Mouse (Mus musculus) intestine, embryonic 15.5 days (tissue): ENCODE measurements around the gene Guca2a. TPM values are rescaled to one million over a fixed set of nuclear protein-coding genes. Genes with fewer than 3 reads are reported as not detected.

Experiments
- ATAC-seq: fragments of 200-750 bp; cut with Nextera tagmentation; 2 replicates; pipeline ENCODE4 v1.8.0; 2017; ENCODE audit warnings: moderate TSS enrichment, moderate library complexity
- H3K27ac ChIP-seq: fragments of 300-500 bp; sonication (generic); 2 replicates; pipeline ENCODE4 v1.5.1; 2015; ENCODE audit warnings: mild to moderate bottlenecking, inconsistent platforms
- H3K27me3 ChIP-seq: fragments of 300-500 bp; sonication (generic); replicated peaks from 2 replicates; pipeline ENCODE4 v1.6.1; 2015; ENCODE audit warnings: inconsistent platforms
- H3K36me3 ChIP-seq: fragments of 300-500 bp; sonication (generic); 2 replicates; pipeline ENCODE4 v1.6.1; 2015; ENCODE audit warnings: inconsistent platforms
- H3K4me1 ChIP-seq: fragments of 300-500 bp; sonication (generic); replicated peaks from 2 replicates; pipeline ENCODE4 v1.6.1; 2015; ENCODE audit warnings: inconsistent platforms
- H3K4me2 ChIP-seq: fragments of 300-500 bp; sonication (generic); replicated peaks from 2 replicates; pipeline ENCODE4 v1.6.1; 2015; ENCODE audit warnings: mild to moderate bottlenecking, inconsistent platforms
- H3K4me3 ChIP-seq: fragments of 300-500 bp; sonication (generic); replicated peaks from 2 replicates; pipeline ENCODE4 v1.5.1; 2015; ENCODE audit warnings: inconsistent platforms
- H3K9ac ChIP-seq: fragments of 300-500 bp; sonication (generic); 2 replicates; pipeline ENCODE4 v1.6.1; 2015; ENCODE audit warnings: inconsistent platforms
- H3K9me3 ChIP-seq: fragments of 300-500 bp; sonication (generic); 2 replicates; pipeline ENCODE4 v1.6.1; 2016; ENCODE audit warnings: inconsistent platforms
- WGBS: fragments of 180-500 bp; shearing (Covaris S2); methylation state at CpG from one replicate; pipeline ENCODE4 v1.1.7; 2015; 5-methylcytosine and 5-hydroxymethylcytosine counted together
- polyA plus RNA-seq: library from polyadenylated mRNA; unstranded; fragments of >200 nt; fragmentation: Nextera tagmentation; extraction: Ambion mirVana; gene quantifications from 2 replicates; pipeline ENCODE4 v1.2.1, GENCODE M21; 2015

The Guca2a gene
- polyA plus RNA-seq, 1 experiment from 2014 or later = 175 TPM

- Histone ChIP-seq H3K27ac (no peak within 1 kb of the TSS), H3K9ac (no peak within 1 kb of the TSS), H3K36me3 (no peaks in the 10 kb centered on the region), H3K4me3 (no peak within 1 kb of the TSS), H3K9me3 (no peaks in the 10 kb centered on the region), H3K4me1 (no peaks in the 10 kb centered on the region), H3K4me2 (no peak within 1 kb of the TSS), H3K27me3 (no peaks in the 10 kb centered on the region)
- peak; percentile 60 for ATAC-seq
- 80% methylated on average over 4 of the region's 4 CpGs for WGBS
These were observed 21.2 kb downstream of the Guca2a start, which contains the start of gene Guca2b for GRCm38 (mm10) chr4:119658731-119659130. Guca2b (minus strand) TSS chr4:119658954.

GRCm38 (mm10) chr4:119660007-119660406 lies 22.5 kb downstream of the Guca2a start:
- Histone ChIP-seq H3K36me3 (no peaks in the 10 kb centered on the region), H3K4me3 (no peak overlapping the region), H3K9ac (no peak overlapping the region), H3K9me3 (no peaks in the 10 kb centered on the region), H3K4me1 (no peaks in the 10 kb centered on the region), H3K4me2 (no peak overlapping the region), H3K27ac (no peak overlapping the region), H3K27me3 (no peaks in the 10 kb centered on the region)
- 0 out of 2 replicates have a peak, but pooled peaks have one; percentile 46 for ATAC-seq
- WGBS = 77% methylated on average over 8 of the region's 8 CpGs

- Histone ChIP-seq H3K36me3 (no peaks in the 10 kb centered on the region), H3K27ac (no peak overlapping the region), H3K4me3 (no peak overlapping the region), H3K9ac (no peak overlapping the region), H3K4me1 (no peaks in the 10 kb centered on the region), H3K9me3 (no peaks in the 10 kb centered on the region), H3K4me2 (no peak overlapping the region), H3K27me3 (0 out of 2 replicates have a peak, but pooled peaks cover 3% of the 10 kb centered on the region)
- 72% methylated on average over 4 of the region's 4 CpGs for WGBS
- no peak for ATAC-seq
These were observed 24.6 kb downstream of the Guca2a start for GRCm38 (mm10) chr4:119662151-119662550.

GRCm38 (mm10) chr4:119662976-119663375 lies 25.5 kb downstream of the Guca2a start:
- Histone ChIP-seq H3K9ac (no peak overlapping the region), H3K27ac (no peak overlapping the region), H3K4me2 (no peak overlapping the region), H3K4me1 (no peaks in the 10 kb centered on the region), H3K9me3 (no peaks in the 10 kb centered on the region), H3K4me3 (no peak overlapping the region), H3K36me3 (no peaks in the 10 kb centered on the region), H3K27me3 (0 out of 2 replicates have a peak, but pooled peaks cover 3% of the 10 kb centered on the region)
- no peak for ATAC-seq
- WGBS = 79% methylated on average over 7 of the region's 7 CpGs

DNA sequence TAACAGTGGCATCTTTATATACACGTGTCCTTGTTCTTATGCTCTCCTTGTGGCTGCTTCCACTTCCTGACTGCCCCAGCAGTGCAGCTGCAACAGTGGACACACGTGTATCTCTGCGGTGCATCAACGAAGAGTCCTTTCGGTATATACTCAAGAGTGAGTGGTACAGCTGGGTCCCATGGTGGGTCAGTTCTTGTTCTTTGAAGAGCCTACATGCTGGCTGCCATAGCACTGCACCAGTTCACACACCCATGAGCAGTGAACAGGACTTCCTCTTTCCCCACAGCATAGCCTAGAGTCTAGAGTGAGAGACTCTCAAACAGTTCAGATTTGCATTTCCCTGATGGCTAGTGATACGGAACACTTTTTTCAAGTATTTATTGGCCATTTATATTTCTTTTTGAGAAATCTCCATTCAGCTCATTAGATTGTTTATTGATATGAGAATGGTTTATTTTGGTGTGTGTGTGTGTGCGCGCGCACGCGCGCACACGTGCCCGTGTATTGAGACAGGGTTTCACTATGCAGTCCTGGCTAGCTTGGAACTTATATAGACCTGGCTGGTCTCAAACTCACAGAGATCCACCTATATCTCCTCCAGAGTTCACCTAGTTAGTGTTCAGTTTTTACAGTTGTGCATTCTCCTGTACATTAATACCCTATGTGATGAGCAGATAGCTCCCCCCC lies 26.0 kb downstream of the Guca2a start:
- Histone ChIP-seq H3K27me3 (0 out of 2 replicates have a peak, but pooled peaks cover 3% of the 10 kb centered on the region), H3K27ac (no peak overlapping the region), H3K4me2 (no peak overlapping the region), H3K9ac (no peak overlapping the region), H3K4me1 (no peaks in the 10 kb centered on the region), H3K4me3 (no peak overlapping the region), H3K9me3 (no peaks in the 10 kb centered on the region), H3K36me3 (no peaks in the 10 kb centered on the region)
- ATAC-seq = no peak
- 92% methylated on average over 14 of the region's 14 CpGs for WGBS

DNA sequence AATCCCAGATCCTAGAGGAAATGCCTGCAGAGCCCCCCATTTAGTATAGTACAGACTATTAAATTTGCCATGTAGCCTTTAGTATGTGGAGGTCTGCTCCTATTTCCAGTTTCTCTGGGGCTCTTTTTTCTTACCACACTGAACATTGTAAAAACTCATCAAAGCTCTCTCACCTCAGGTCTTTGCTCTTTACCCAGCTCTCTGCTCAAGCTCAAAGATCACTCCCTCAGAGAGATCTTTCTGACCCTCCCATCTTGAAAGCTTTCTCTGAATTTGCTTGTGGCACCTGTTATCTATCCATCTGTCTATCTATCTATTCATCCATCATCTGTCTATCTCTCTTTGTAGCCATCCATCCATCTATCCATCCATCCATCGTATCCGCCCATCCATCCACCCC lies 27.7 kb downstream of the Guca2a start:
- Histone ChIP-seq H3K9me3 (no peaks in the 10 kb centered on the region), H3K27ac (no peak overlapping the region), H3K36me3 (no peaks in the 10 kb centered on the region), H3K4me2 (no peak overlapping the region), H3K27me3 (0 out of 2 replicates have a peak, but pooled peaks cover 3% of the 10 kb centered on the region), H3K4me3 (no peak overlapping the region), H3K4me1 (no peaks in the 10 kb centered on the region), H3K9ac (no peak overlapping the region)
- no peak for ATAC-seq
- WGBS = 93% methylated on average over 2 of the region's 2 CpGs

DNA sequence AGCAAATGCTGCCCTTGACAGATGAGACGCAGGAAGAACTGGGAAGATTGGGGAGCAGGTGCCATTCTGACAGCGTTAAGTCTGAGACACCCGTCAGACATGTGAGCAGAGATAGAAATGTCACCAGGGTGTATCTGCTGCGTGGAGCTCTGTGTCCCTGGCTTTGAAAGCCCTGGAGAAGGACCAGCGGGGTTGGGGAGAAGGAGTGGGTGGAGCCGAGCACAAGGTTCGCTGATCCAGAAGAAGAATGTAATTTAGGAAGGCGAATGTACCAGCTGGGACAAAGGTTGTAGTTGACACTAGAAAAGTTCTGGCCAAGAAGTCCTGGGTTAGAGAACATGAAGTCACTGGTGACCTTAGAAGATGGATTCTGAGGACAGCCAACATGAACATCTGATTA lies 28.6 kb downstream of the Guca2a start:
- H3K4me3 ChIP-seq = no peak overlapping the region
- ATAC-seq = no peak
- no peaks in the 10 kb centered on the region for H3K4me1 ChIP-seq
- H3K9me3 ChIP-seq = no peaks in the 10 kb centered on the region
- no peak overlapping the region for H3K4me2 ChIP-seq
- 55% methylated on average over 8 of the region's 8 CpGs for WGBS
- H3K27ac ChIP-seq = no peak overlapping the region
- 0 out of 2 replicates have a peak, but pooled peaks cover 3% of the 10 kb centered on the region for H3K27me3 ChIP-seq
- H3K9ac ChIP-seq = no peak overlapping the region
- no peaks in the 10 kb centered on the region for H3K36me3 ChIP-seq

GRCm38 (mm10) chr4:119667454-119667853 lies 29.9 kb downstream of the Guca2a start:
- no peak overlapping the region for H3K4me2 ChIP-seq
- no peaks in the 10 kb centered on the region for H3K9me3 ChIP-seq
- 24% methylated on average over 5 of the region's 5 CpGs for WGBS
- no peak overlapping the region for H3K9ac ChIP-seq
- no peaks in the 10 kb centered on the region for H3K4me1 ChIP-seq
- H3K36me3 ChIP-seq = no peaks in the 10 kb centered on the region
- H3K27me3 ChIP-seq = 0 out of 2 replicates have a peak, but pooled peaks cover 3% of the 10 kb centered on the region
- H3K4me3 ChIP-seq = no peak overlapping the region
- ATAC-seq = peak; percentile 39
- no peak overlapping the region for H3K27ac ChIP-seq

DNA sequence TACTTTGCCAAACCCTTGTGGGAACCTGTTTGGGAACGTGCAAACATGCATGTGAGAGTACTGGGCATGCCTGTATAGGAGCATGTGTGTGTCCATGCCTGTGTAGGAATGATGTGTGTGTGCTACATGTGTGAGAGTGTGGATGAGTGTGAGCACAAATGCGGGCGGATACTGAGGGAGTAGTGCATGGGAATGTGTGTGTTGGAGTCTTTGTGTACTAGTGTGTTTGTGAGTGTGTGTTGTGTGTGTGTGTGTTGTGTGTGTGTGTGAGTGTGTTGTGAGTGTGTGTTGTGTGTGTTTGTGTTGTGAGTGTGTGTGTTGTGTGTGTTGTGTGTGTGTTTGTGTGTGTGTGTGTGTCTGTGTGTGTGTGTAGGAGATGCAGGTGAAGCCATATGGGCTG lies 30.7 kb downstream of the Guca2a start:
- Histone ChIP-seq H3K4me3 (no peak overlapping the region), H3K27me3 (0 out of 2 replicates have a peak, but pooled peaks cover 3% of the 10 kb centered on the region), H3K4me2 (no peak overlapping the region), H3K9me3 (no peaks in the 10 kb centered on the region), H3K27ac (no peak overlapping the region), H3K36me3 (no peaks in the 10 kb centered on the region), H3K9ac (no peak overlapping the region), H3K4me1 (no peaks in the 10 kb centered on the region)
- 88% methylated on average over 3 of the region's 3 CpGs for WGBS
- ATAC-seq = no peak

DNA sequence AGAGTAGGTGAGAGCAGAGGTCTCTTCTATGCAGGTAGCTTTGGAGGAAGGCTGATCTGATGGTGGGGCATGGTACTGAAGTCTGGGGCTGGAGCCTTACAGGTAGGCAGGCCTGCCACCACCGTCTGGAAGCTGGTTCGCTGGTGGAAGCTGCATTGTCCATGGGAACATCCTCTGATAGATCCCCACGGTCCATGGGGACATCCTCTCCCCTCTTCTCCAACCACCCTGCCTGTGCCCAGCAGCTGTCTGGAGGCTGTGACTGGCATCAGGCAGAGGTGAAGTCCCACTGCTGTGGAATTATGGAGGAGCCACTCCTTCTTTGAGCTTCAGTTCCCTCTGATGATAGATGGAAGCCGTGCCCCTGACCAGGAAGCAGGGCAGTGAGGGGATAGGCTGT lies 31.1 kb downstream of the Guca2a start:
- no peaks in the 10 kb centered on the region for H3K36me3 ChIP-seq
- no peak overlapping the region for H3K27ac ChIP-seq
- no peak overlapping the region for H3K4me3 ChIP-seq
- no peaks in the 10 kb centered on the region for H3K9me3 ChIP-seq
- WGBS = 68% methylated on average over 4 of the region's 4 CpGs
- no peaks in the 10 kb centered on the region for H3K4me1 ChIP-seq
- no peak overlapping the region for H3K4me2 ChIP-seq
- ATAC-seq = no peak
- no peak overlapping the region for H3K9ac ChIP-seq
- 0 out of 2 replicates have a peak, but pooled peaks cover 3% of the 10 kb centered on the region for H3K27me3 ChIP-seq

DNA sequence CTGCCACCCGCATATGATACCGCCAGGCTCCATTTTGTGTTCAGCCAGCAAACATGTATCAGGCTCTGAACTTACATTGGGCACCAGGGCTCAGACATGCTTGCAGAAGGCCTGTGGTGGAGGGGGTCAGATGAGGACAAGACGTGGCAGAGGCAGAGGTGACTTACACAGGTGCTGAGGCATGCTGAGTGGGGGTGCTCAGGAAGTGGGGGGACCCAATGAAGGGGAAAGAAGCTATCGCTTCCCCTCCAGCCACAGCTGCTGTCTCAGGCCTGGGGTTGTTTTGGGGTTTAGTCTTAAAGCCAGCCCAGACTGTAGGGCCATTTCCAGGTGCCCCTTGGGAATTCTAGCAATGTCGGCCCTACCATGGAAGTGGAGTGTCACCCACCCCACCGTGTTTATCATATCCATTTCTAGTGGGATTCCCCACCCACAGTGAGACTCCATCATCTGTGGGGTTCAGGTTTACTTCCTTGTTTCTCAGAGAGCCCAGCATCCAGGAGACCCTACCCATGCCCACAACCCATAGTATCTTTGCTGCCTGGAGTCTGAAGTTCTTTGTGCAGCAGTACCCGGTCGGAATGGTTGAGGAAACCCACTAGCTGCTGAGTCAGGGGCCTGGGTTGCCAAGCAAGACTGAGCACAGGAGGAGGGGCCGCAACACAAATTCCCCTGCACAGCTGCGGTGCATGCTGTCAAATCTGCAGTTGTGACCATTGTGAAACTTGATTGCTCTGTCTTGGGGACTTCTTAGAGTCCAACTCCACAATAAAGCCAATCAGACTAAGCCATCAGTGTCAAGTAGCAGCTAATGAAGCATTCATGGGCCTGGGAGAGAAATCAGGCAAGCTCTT lies 32.1 kb downstream of the Guca2a start:
- Histone ChIP-seq H3K36me3 (no peaks in the 10 kb centered on the region), H3K9me3 (no peaks in the 10 kb centered on the region), H3K27me3 (0 out of 2 replicates have a peak, but pooled peaks cover 3% of the 10 kb centered on the region), H3K4me3 (no peak overlapping the region), H3K4me1 (no peaks in the 10 kb centered on the region), H3K4me2 (no peak overlapping the region), H3K27ac (no peak overlapping the region), H3K9ac (no peak overlapping the region)
- no peak for ATAC-seq
- 76% methylated on average over 10 of the region's 10 CpGs for WGBS

- ATAC-seq = no peak
- no peak overlapping the region for H3K9ac ChIP-seq
- H3K4me1 ChIP-seq = no peaks in the 10 kb centered on the region
- no peaks in the 10 kb centered on the region for H3K9me3 ChIP-seq
- 53% methylated on average over 7 of the region's 7 CpGs for WGBS
- no peaks in the 10 kb centered on the region for H3K36me3 ChIP-seq
- H3K4me3 ChIP-seq = no peak overlapping the region
- H3K27ac ChIP-seq = no peak overlapping the region
- H3K4me2 ChIP-seq = no peak overlapping the region
- 0 out of 2 replicates have a peak, but pooled peaks cover 3% of the 10 kb centered on the region for H3K27me3 ChIP-seq
These were observed 32.7 kb downstream of the Guca2a start for GRCm38 (mm10) chr4:119670210-119670555.
